Mouse (Mus musculus): ENCODE measurements around the gene Samd5. TPM values are rescaled to one million over a fixed set of nuclear protein-coding genes. Genes with fewer than 3 reads are reported as not detected.

Gene Samd5
- 10 to 100 TPM; 15.4 to 17.0 (median 16.5) TPM for total RNA-seq (2022)

DNA sequence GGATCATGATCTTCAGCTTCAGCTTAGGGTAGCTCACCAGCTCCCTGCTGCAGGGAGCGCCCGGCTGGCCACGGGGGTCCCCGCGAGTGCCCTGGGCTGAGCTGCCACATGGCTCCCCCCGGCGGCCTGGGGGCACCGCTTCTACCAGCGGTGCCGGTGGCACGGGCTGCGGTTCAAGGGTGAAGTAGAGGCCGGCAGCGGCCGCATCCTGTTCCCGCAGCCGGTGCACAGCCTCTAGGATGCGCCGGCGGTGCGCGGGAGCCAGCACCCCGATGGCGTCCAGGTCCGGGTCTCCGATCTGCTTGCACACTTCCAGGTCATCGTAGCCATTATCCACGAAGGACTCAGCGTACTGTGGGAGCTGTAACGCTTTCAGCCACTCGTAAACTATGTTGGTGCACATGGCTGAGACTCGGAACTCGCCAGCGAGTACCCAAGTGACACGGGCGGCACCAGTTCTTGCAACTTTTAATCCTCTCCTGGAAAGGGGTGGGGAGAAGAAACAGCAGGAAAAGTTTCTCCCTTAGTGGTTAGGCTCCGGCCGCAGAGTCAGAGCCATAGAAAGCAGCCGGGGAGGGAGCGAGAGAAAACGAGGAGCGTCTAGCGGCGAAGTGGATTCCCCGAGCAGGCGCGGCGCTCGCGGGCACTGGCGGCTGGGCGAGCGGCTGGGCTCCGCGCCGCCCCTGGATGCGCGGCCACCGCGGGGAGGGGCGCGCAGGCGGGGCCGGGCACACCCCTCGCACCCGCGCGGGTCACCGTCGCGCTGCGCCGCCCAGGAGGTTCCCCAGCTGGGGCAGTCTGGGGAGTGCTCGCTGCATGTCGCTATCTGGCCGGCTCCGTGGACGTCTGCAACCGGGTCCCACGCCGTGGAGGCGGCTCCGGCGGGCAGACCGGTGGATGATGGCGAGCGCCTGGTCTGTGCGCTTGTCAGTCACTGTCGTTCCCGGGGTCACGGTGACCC, at the start of gene Samd5:
Gene Samd5, minus strand, starts transcription at position 648 of the 961 bp plus-strand sequence.
- peak; percentile 8 to 43 for DNase-seq (ENCODE audit: low spot score in 2 of 2)

DNA sequence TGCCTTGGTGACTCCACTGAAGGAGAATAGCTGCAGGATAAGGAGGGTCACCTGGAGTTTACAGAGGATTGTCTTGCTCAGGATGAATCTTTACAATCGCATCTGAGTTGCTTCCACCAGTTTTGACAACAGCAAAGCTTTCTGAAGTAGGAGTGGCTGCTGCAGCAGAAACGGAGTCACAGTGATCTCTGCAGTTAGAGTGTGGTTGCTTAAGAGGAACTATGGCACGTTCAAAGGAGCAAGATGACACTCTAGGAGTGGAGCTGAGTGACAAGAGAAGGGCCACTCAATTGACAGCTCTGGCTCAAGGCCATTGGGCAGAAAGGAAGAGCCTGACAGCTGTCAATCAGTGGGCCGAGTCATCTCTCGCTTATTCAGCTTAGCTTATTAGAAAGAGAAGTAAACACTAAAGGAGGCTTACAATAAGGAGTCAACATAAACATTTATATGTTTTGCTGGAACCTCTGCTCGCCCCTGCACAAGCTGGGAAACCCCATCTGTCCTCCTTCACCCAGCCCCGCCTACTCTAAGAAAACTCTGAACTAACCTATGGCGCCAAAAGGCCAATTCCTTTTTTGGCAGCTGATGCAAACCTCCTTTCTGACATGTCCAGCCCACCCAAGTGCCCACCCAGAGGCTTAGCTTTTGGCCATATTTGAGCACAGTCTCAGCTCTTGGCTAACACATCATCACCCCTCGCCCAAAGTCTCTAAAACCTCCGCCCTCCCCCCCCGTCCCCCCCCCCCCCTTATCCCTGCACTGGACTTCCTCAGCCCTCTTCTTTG, 47.7 kb upstream of the Samd5 start:
- no peak for DNase-seq (ENCODE audit: low spot score in 2 of 2)

DNA sequence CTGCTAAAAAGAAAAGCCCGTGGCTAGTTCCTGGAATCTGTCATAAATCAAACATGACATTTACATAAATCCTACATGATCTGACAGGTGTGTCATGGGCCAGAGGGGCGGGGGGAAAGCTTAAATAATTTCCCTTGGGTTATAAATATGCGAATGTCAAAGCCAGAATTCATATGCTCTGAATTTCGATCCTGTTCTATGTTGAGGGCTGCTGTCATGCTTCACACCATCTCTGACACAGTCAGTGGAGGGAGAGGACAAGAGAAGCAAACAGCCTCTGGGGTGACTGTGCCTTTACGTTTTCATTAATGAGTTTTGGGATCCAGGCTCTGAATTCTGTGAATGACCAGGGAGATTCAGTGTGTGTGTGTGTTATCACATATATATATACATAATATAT, 45.0 kb upstream of the Samd5 start:
- no peak for DNase-seq (ENCODE audit: low spot score in 2 of 2)

DNA sequence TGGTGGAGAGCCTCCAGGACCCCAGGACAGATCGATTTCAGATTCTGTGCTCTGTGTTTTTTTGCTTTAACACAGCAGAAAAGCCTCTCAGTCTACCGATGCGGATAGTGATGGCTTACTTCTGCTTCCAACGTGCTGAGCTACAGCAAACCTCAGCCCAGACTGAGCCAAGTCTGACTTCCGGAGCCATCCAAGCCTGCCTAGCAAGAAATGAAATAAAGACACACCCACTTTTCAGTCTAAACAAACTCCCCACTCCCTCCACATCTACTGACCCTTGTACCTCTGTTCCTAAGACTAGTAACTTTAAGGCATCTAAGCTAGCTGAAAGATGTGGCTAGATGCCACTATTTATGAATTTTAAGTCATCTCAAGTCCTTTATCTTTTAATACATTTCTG, 43.1 kb upstream of the Samd5 start:
- DNase-seq (ENCODE audit: low spot score in 2 of 2), result no peak

DNA sequence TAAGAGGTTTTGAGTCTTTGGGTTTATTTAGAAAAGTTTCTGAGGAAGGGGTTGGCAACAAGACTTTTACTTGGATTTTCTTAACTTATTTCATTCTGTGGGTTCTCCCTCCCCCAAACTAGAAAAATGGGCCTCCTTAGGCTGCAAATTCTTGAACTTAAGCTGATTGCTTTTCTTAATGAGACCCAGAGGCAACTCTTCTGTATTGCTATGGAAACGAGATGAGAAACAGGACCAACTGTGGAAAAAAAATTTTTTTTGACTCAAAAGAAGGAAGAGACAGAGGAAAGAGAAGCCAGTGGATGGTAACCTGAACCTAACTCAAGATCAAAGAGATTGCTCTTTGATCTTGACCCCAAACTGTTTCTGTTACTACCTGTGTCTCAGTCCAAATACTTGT, 29.9 kb upstream of the Samd5 start:
- no peak for DNase-seq (ENCODE audit: low spot score in 2 of 2)

DNA sequence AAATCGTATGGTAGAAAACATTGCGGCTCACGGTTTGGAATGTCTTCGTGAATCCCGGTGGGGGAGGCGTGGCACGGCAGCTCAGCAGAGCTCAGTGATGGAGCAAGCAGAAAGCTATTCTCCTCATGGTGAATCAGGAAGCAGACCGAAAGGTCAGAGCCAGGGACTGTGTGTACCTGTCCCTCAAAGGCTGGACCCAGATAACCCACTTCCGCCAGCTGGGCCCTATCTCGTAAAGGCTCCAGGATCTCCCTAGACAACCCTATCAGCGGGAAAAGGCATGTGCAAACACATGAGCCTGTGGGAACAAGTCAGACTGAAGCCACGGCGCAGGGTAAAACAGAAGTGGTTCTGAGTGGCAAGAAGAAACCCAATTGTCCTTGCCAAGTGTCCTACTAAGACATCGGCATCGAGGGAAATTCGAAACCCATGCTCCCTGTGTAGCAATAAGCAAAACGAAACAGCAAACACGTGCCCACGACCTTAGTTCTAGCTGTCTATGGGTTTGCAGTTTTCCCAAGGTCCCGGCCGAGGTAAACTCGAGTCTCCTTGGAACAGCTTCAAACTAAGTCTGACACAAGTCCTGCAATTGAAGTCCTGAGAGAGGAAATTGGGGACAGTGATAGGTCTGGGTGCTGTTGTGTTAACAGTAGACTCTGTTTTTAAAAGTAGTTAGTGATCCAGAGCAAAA, 24.2 kb upstream of the Samd5 start:
- no peak for DNase-seq (ENCODE audit: low spot score in 2 of 2)

DNA sequence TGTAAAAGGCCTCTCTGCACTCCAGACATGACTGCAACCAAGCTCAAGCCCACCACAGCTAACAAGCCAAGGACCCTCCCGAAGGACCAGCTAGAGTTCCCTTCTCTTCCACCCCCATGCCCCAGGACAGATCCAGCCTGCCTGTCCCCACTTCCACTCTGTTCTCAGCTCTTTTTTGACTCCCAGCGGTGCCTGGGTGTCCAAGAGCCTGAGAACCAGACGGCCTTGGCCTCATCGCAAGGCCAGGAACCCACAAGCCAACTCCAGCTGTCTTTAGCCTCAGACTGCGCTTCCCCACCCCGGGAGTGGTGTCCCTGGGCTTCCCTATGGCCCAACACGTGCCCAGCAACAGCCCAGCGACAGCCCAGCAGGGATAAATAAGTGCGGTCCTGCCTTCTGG, 23.1 kb upstream of the Samd5 start:
- no peak for DNase-seq (ENCODE audit: low spot score in 2 of 2)

DNA sequence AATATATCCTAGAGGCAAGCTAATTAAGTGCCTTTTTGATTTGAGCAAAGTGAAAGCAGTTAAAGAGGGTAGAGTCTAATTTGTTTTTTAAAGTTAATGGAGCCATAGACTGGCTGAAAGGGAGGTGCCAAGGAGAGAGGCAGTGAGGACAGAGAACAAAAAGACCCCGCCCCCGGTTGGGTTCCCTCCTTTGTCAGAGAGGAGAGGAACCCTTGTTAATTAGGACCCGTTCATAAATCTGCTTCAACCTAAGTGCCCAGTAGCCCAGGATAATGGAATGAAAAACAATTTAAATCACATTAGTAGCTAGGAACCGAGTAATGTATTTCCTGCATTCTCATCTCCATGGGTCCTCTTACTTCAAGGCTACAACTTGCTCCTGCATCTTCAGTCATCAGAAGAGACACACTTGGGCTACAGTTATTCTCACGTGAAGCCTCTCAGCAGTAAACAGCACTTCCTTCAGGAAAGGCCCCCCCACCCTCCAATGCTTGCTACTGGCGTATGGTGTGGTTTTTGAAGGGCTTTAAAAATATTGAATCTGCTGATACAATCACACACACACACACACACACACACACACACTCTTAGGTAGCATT, 21.6 kb upstream of the Samd5 start:
- no peak for DNase-seq (ENCODE audit: low spot score in 2 of 2)

DNA sequence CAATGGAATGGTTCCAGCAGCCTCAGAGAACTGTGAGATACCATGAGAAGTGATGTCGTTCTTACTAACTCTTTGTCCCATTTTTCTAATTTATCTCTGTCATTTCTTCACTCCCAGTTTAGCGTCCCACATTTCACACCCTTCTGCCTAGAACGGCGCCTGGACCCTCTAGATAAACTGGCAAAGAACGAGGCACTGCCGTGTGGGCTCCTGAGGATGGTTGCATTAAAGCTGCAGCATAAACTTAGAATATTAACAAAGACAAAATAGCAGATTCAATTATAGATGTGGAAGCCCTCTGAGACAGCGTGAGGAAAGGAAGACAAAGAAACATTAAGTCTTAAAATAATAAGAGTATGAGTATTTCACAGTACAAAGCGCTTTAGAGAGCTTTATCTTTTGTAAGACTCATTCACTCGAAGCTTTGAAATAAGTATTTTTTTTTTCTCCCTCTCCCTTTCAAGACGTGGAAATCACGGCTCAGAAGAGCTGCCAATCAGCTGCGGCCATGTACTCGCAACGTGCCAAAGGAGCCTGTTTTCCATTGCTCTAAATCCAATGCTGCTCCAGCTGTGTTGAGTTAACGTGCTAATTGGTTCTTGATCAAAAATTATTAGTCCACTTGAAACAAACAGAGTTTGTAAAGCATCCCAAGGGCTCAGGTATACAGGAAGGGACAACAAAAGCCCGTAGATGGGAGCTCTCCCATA, 19.1 kb upstream of the Samd5 start:
- DNase-seq (ENCODE audit: low spot score in 2 of 2), result no peak

DNA sequence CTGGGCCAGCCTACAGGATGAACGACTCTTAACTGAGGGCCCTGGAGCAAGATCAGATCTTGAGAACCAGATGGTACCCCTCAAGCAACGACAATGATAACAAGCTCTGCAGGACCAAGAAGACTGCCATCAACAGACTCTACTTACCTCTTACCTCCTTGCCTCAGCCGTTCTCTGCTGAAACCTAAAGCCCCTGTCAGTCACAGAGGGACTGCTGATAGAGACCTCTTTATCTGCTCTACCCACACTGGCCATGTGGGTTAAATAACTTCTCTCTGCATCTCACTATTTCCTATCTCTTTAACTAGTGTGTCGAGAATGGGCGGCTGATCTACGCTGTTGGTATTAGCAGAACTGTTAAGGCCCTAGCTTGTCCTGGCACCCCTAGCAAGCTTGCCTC, 5.9 kb upstream of the Samd5 start:
- DNase-seq (ENCODE audit: low spot score in 2 of 2), result no peak

DNA sequence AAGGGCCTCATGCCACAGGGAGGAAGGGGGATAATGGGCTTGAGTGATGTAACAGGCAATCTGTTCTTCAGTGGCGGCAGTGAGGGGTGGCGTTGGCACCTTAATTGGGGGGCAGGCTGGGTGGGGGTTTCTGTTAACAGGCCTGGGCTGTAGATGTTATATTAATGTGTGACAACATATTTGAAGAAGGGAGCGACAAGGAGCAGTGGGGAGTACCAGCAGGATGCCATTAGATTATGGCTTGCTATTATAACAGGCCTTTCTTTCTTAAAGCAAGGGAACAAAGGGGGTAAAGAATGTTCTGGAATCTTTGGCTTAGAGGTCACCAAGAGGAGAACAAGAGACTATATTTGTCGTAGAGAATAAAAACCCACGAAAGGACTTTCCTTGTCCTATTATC, 4.9 kb upstream of the Samd5 start:
- DNase-seq (ENCODE audit: low spot score in 2 of 2), result no peak

DNA sequence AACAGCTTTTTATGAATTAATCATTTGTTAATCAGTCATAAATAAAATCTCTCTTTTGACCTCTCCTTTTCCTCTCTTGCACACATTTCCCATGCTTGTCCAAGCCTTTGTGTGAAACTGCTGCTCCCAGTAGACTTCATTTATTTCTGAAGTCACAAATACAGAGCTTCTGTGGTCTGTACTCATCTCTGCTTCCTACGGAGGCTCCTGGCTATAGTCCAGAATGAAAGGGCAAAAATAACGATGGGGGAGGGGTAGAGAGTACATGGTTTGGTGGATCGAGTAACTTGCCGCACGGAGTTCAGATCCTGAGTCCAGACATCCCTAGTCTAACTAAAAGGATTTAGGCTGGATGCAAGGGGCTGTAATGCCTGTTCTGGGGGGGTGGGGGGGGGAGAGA, 3.1 kb upstream of the Samd5 start:
- no peak for DNase-seq (ENCODE audit: low spot score in 2 of 2)

DNA sequence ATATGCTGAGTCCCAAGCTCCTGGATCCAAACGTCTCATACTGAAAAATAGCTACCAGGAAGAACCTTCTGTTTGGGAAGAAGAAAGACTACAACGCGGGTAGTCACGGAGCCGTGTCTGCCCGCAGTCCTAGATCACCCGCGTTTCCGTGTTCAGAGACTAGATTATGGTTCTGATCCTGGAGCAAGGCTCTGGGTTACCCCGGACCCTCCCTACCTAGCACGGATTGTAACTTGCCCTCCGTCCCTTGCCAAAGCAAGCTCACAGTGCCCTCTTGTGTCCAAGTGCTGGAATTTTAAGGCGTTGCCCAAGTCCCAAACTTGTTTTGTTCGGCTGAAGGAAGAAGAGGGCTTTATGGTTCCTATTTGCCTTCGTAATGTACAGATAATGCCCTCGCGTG, 1.9 kb upstream of the Samd5 start:
- peak; percentile 64 to 74 for DNase-seq (ENCODE audit: low spot score in 2 of 2)

DNA sequence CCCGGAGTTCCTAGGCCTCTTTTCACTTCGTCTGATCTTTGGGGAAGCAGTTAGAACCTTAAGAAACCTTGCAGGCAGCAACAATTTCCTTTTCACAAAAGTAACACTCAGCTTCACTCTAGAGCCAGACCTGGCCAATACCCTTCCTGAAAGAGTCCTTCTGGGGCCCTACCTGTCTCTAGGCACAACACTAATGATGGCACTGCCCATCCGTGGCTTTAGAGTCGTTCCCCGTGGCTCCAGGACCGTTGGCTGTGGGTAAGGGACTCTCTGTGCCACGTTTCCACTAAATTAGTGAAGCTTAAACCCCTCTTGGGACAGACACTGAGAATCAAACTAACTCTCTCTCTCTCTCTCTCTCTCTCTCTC, 1.4 kb upstream of the Samd5 start:
- no peak for DNase-seq (ENCODE audit: low spot score in 2 of 2)

DNA sequence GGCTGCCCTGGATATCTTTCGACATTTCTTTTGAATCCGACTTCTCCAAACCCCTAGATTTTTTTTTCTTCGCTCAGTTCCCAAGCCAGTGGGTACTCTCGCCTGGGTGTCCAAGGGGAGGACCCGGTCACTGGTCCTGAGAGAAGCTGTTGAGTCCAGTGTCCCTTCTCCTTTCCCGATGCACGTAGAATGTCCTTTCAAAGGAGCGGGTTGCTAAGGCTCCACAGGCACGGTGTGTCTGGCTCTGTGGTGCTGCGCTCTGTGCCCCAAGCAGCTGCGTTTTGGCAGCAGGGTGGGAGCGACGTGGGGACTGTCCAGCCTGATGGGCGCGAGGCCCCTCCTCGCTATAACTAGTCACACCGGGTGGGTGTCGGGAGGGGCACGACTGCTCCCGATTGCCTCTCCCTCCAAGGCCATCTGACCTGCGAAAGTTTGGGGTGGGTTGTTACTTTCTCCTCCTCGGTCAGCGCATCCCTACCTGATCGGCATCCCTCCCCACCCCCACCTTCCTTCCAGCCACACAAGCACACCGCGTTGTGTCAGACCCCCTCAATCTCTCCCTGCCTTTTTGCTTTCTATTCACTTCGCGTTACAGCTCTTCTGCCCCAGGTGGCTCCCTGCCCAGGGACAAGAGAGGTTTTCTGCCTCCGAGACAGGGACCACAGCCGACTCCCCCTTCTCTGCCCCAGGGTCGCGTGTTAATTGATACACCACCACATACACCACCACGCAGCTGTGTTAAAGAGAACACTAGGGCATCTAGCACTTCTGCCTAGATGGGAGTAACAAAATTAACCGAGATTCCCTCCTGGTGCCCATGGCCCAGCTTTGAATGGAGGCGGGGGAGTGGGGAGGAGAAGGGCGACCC, 776 bp upstream of the Samd5 start:
- no peak for DNase-seq (ENCODE audit: low spot score in 2 of 2)

DNA sequence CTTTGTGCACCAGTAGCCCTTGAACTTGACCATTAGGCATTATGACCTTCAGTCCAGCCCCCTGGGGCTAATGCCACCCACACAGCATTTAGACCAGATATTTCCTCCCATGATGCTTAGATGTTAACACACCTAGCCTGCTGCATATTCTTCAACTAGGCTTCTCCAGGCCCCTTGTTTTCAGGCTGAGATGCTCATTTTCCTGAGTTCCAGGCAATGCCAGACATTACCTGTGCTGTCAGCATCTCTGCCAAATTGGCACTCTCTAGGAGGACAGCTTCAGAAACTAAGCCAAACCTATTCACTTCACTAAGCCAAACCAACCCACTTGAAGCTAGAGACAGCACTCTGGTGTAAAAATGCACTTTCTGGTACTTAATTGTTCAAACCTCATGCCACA, 1.7 kb downstream of the Samd5 start:
- no peak for DNase-seq (ENCODE audit: low spot score in 2 of 2)

DNA sequence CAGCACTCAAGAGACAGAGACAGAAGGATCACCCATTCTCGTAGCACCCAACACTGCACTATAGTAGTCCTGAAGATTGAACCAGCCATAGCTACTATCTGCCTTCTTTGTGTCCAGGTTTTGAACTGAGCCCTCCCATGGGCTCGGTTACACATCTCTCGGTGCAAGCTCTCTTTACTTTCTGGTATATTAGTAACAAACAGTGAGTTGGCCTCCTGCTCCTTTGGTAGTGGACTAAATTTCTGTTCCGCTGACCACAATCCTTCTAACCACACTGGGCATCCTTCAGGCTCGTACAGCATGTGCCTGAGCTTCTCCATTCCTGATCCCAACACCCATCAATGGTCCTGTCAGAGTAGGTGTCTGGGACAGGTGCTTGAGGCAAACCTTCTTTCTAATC, 2.3 kb downstream of the Samd5 start:
- no peak for DNase-seq (ENCODE audit: low spot score in 2 of 2)

DNA sequence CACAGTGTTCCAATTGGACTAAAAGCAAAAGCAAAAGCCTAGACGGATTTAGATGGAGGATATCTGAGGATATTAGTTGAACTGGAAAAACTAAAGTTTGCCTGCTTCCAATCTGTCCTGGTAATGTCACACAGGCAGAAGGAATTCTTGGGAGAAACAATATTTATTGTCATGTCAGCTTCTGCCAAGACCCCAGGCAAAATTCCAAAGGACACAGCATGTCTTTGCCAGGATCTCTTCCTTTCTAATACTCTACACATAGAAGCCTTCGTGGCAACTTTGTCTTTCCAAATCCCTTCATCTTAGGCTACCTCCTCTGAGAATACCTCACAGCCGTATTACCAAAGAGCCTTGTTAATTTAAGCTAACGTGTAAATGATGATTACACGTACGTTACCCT, 4.7 kb downstream of the Samd5 start:
- no peak for DNase-seq (ENCODE audit: low spot score in 2 of 2)

DNA sequence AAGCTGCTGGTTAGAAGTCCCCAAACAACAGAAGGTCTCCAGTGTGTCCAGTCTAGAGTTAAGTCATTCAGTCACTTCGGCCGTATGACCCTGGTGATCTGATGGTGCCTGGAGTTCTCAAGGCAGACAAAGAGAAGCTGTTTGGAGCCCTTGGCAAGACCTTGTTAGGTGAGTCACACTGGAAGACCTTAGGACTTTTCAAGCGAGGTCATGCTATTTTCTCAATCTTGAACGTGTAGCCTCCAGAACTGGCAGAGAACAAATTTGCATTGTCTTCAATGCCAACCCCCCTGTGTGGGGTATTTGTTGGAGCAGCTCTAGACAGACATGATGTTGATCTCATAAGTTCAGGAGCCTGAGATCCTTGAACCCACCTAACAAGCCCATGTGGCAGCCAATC, 6.2 kb downstream of the Samd5 start:
- no peak for DNase-seq (ENCODE audit: low spot score in 2 of 2)

DNA sequence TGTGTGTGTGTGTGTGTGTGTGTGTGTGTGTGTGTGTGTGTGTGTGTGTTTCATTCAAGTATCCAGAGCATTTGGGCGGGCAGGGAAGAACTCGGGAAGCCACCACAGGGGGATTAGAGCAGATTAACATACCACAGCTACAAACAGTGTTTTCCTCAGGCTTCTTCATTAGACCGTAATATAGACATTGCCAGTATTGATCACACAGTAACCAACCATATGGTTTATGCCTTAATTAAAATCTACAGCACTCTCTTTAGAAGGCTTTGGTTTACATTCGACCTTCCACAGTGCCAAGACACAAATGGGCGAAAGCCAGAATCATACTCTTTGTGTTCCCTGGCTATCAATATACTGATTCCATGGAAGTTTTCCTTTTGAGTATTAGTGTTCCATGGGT, 22.1 kb downstream of the Samd5 start:
- DNase-seq (ENCODE audit: low spot score in 2 of 2), result no peak

Measured in layer of hippocampus, adult 8-10 months (tissue).